Mouse (Mus musculus) heart, postnatal 0 days (tissue): ENCODE results near the gene Serpina1f. TPM values are rescaled to one million over a fixed set of nuclear protein-coding genes. Genes with fewer than 3 reads are reported as not detected.

Experiments used
- ATAC-seq: fragments of 200-750 bp; cut with Nextera tagmentation; 2 replicates; pipeline ENCODE4 v1.8.0; 2017; ENCODE audit warnings: low read depth, moderate number of reproducible peaks, moderate library complexity; ENCODE audit not compliant: insufficient read depth
- DNase-seq: peaks from one replicate; pipeline ENCODE4 v3.0.0-alpha.2; 2016; ENCODE audit warnings: low spot score
- H3K27ac ChIP-seq: fragments of 300-500 bp; sonication (generic); 2 replicates; pipeline ENCODE4 v1.5.1; 2014; ENCODE audit warnings: low read depth, mild to moderate bottlenecking
- H3K27me3 ChIP-seq: fragments of 300-500 bp; sonication (generic); 2 replicates; pipeline ENCODE4 v1.6.1; 2014; ENCODE audit warnings: low read length, mixed read lengths; ENCODE audit not compliant: control insufficient read depth, insufficient read depth
- H3K36me3 ChIP-seq: fragments of 300-500 bp; sonication (generic); replicated peaks from 2 replicates; pipeline ENCODE4 v1.6.1; 2014; ENCODE audit warnings: low read length, mixed read lengths; ENCODE audit not compliant: control insufficient read depth, insufficient read depth
- H3K4me1 ChIP-seq: fragments of 300-500 bp; sonication (generic); 2 replicates; pipeline ENCODE4 v1.6.1; 2014; ENCODE audit warnings: antibody characterized with exemption; ENCODE audit not compliant: control insufficient read depth, insufficient read depth
- H3K4me2 ChIP-seq: fragments of 300-500 bp; sonication (generic); 2 replicates; pipeline ENCODE4 v1.6.1; 2014; ENCODE audit warnings: low read depth, mild to moderate bottlenecking, low read length, moderate library complexity
- H3K4me3 ChIP-seq: fragments of 300-500 bp; sonication (generic); 2 replicates; pipeline ENCODE4 v1.5.1; 2014; ENCODE audit warnings: low read depth, low read length
- H3K9ac ChIP-seq: fragments of 300-500 bp; sonication (generic); replicated peaks from 2 replicates; pipeline ENCODE4 v1.6.1; 2014; ENCODE audit warnings: low read depth, low read length, mixed read lengths
- H3K9me3 ChIP-seq: fragments of 300-500 bp; sonication (generic); replicated peaks from 2 replicates; pipeline ENCODE4 v1.6.1; 2016; ENCODE audit warnings: low read length; ENCODE audit not compliant: control insufficient read depth
- CTCF ChIP-seq: IDR thresholded peaks from 2 replicates; pipeline ENCODE4 v1.5.1; 2016; ENCODE audit warnings: antibody characterized with exemption, control low read depth, low read depth
- EP300 ChIP-seq: IDR thresholded peaks from 2 replicates; pipeline ENCODE4 v1.6.1; 2016; ENCODE audit warnings: antibody characterized with exemption, low read depth
- WGBS: fragments of 180-500 bp; shearing (Covaris S2); extraction: QIAGEN DNeasy Blood & Tissue Kit; methylation state at CpG from one replicate; pipeline ENCODE4 v1.1.7; 2014; 5-methylcytosine and 5-hydroxymethylcytosine counted together
- polyA plus RNA-seq: library from polyadenylated mRNA; unstranded; fragments of >200 nt; fragmentation: Nextera tagmentation; extraction: Ambion mirVana; gene quantifications from 2 replicates; pipeline ENCODE4 v1.2.1, GENCODE M21; 2015
- total RNA-seq: library from RNA; depleted of rRNA; stranded (reverse); fragments of >200 nt; gene quantifications from 2 replicates; pipeline ENCODE4 v1.2.3, GENCODE M21; 2014; ENCODE audit warnings: low replicate concordance

Serpina1f gene
- total and polyA plus RNA-seq, 2 experiments from 2014 or later = not detected

- H3K4me2 ChIP-seq = no peak overlapping the region
- ATAC-seq = no peak
- WGBS = 79% methylated on average over 5 of the region's 5 CpGs
- H3K27me3 ChIP-seq = no peaks in the 10 kb centered on the region
- H3K9ac ChIP-seq = no peak overlapping the region
- no peak for DNase-seq
- no peaks in the 10 kb centered on the region for H3K36me3 ChIP-seq
- no peak overlapping the region for H3K4me3 ChIP-seq
- H3K27ac ChIP-seq = no peak overlapping the region
- TF ChIP-seq CTCF (no peak), EP300 (no peak)
- no peaks in the 10 kb centered on the region for H3K9me3 ChIP-seq
- no peaks in the 10 kb centered on the region for H3K4me1 ChIP-seq
Measured at GRCm38 (mm10) chr12:103660076-103660475, 35.3 kb downstream of the Serpina1f start.

DNA sequence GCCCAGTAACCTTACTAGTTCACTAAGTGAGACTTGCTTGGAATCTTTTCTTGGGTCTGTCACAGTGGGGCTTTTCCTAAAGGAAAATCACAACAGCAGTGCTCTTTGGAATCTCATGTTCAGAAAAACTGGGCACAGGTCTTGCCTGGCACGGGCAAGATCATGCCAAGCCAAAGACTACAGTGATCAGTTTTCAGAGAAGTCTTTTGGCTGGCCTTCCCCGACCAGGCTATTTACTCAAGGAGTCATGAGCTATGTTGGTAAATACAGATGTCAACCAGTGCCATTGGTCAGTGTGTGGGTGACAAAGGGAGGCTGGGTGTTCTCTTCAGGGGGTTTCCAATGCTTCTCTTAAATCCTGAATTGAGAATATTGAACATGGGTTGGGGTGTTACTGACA is 36.2 kb downstream of the Serpina1f start:
- no peaks in the 10 kb centered on the region for H3K4me1 ChIP-seq
- H3K27me3 ChIP-seq = no peaks in the 10 kb centered on the region
- H3K9ac ChIP-seq = no peak overlapping the region
- no peaks in the 10 kb centered on the region for H3K9me3 ChIP-seq
- no peaks in the 10 kb centered on the region for H3K36me3 ChIP-seq
- H3K4me3 ChIP-seq = no peak overlapping the region
- no peak overlapping the region for H3K4me2 ChIP-seq
- no peak for TF ChIP-seq CTCF
- no peak for TF ChIP-seq EP300
- no peak overlapping the region for H3K27ac ChIP-seq
- no peak for ATAC-seq
- 79% methylated on average over 2 of the region's 2 CpGs for WGBS
- DNase-seq = no peak

- no peak overlapping the region for H3K9ac ChIP-seq
- H3K27me3 ChIP-seq = no peaks in the 10 kb centered on the region
- no peak overlapping the region for H3K27ac ChIP-seq
- DNase-seq (no peak), ATAC-seq (no peak)
- H3K9me3 ChIP-seq = no peaks in the 10 kb centered on the region
- TF ChIP-seq EP300 = no peak
- TF ChIP-seq CTCF = no peak
- no peaks in the 10 kb centered on the region for H3K36me3 ChIP-seq
- 70% methylated on average over 10 of the region's 10 CpGs for WGBS
- no peak overlapping the region for H3K4me3 ChIP-seq
- no peaks in the 10 kb centered on the region for H3K4me1 ChIP-seq
- no peak overlapping the region for H3K4me2 ChIP-seq
Measured at GRCm38 (mm10) chr12:103657991-103658390, 37.3 kb downstream of the Serpina1f start.

DNA sequence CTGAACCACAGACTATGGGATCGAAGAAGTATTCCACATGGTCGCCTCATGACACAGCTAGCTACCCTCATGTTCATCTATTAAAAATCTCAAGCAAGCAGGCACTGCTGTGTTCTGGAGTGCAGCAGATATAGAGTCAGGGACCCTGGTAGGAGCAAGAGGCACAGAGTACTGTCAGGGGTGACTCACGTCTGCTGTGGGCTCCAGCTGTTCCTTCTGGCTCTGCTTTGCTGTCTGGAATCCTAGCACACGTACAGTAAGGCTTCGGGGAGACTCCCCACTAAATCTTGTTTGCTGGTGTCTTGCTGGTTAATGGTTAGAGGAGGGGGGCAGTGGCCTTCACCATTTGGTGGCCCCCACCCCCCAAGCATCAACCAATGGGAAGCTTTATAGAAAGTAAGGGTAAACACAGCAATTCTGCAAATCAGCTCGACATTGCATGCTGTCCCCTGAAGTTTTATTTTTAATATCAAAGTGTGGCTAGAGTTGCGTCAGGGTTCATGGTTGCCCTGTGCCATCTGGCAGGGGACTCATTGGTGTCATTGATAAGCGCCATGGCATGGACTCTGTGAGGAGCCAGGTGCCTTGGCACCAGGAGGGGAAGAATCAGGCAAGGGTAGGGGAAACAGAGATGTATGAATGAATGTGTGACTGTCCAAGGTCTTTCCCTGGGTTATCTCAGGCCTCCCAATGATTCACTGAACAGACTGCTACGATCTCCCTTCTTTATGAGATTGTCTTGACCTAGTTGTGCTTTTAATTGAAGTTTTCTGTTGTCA is 38.3 kb downstream of the Serpina1f start, which contains the start of gene Serpina6:
TSS of gene Serpina6 (minus strand) at position 365 of the 779 bp plus-strand sequence.
- H3K4me2 ChIP-seq = no peak within 1 kb of the TSS
- H3K27ac ChIP-seq = no peak within 1 kb of the TSS
- TF ChIP-seq CTCF = no peak
- no peak for TF ChIP-seq EP300
- H3K9ac ChIP-seq = no peak within 1 kb of the TSS
- 69% methylated on average over 9 of the region's 9 CpGs for WGBS
- no peak within 1 kb of the TSS for H3K4me3 ChIP-seq
- no peaks in the 10 kb centered on the region for H3K9me3 ChIP-seq
- ATAC-seq = no peak
- no peaks in the 10 kb centered on the region for H3K4me1 ChIP-seq
- H3K36me3 ChIP-seq = no peaks in the 10 kb centered on the region
- no peaks in the 10 kb centered on the region for H3K27me3 ChIP-seq
- no peak for DNase-seq

- DNase-seq (no peak), ATAC-seq (no peak)
- WGBS = 71% methylated on average over 7 of the region's 7 CpGs
- no peaks in the 10 kb centered on the region for H3K27me3 ChIP-seq
- H3K9ac ChIP-seq = no peak overlapping the region
- H3K4me2 ChIP-seq = no peak overlapping the region
- 0 out of 2 replicates have a peak, but pooled peaks cover 2% of the 10 kb centered on the region for H3K9me3 ChIP-seq
- no peak for TF ChIP-seq CTCF
- TF ChIP-seq EP300 = no peak
- no peak overlapping the region for H3K4me3 ChIP-seq
- no peak overlapping the region for H3K27ac ChIP-seq
- H3K4me1 ChIP-seq = no peaks in the 10 kb centered on the region
- H3K36me3 ChIP-seq = no peaks in the 10 kb centered on the region
Measured at GRCm38 (mm10) chr12:103655123-103656044, 39.9 kb downstream of the Serpina1f start.
